Mouse (Mus musculus) hindbrain, embryonic 14.5 days (tissue): ENCODE measurements around the gene Ptprt. TPM values are rescaled to one million over a fixed set of nuclear protein-coding genes. Genes with fewer than 3 reads are reported as not detected.

Experiments used
- ATAC-seq: fragments of 200-750 bp; cut with Nextera tagmentation; 2 replicates; pipeline ENCODE4 v1.8.0; 2017; ENCODE audit warnings: moderate number of reproducible peaks, mild to moderate bottlenecking, moderate TSS enrichment, moderate library complexity; ENCODE audit not compliant: low FRiP score
- DNase-seq: peaks from one replicate; pipeline ENCODE4 v3.0.0-alpha.2; 2015; ENCODE audit warnings: low spot score
- H3K27ac ChIP-seq: fragments of 300-500 bp; sonication (generic); 2 replicates; pipeline ENCODE4 v1.5.1; 2014; ENCODE audit warnings: mild to moderate bottlenecking, moderate library complexity
- H3K27me3 ChIP-seq: fragments of 300-500 bp; sonication (generic); 2 replicates; pipeline ENCODE4 v1.6.1; 2014; ENCODE audit warnings: mild to moderate bottlenecking, low read length, mixed read lengths; ENCODE audit not compliant: control insufficient read depth, insufficient read depth
- H3K36me3 ChIP-seq: fragments of 300-500 bp; sonication (generic); replicated peaks from 2 replicates; pipeline ENCODE4 v1.6.1; 2014; ENCODE audit not compliant: control insufficient read depth, insufficient read depth
- H3K4me1 ChIP-seq: fragments of 300-500 bp; sonication (generic); replicated peaks from 2 replicates; pipeline ENCODE4 v1.6.1; 2014; ENCODE audit warnings: antibody characterized with exemption, low read length, mixed read lengths; ENCODE audit not compliant: control insufficient read depth, insufficient read depth
- H3K4me2 ChIP-seq: fragments of 300-500 bp; sonication (generic); replicated peaks from 2 replicates; pipeline ENCODE4 v1.6.1; 2014; ENCODE audit warnings: mild to moderate bottlenecking, moderate library complexity
- H3K4me3 ChIP-seq: fragments of 300-500 bp; sonication (generic); replicated peaks from 2 replicates; pipeline ENCODE4 v1.5.1; 2014; ENCODE audit warnings: mild to moderate bottlenecking, low read length
- H3K9ac ChIP-seq: fragments of 300-500 bp; sonication (generic); 2 replicates; pipeline ENCODE4 v1.6.1; 2014
- H3K9me3 ChIP-seq: fragments of 300-500 bp; sonication (generic); 2 replicates; pipeline ENCODE4 v1.6.1; 2016; ENCODE audit warnings: low read length; ENCODE audit not compliant: control insufficient read depth
- WGBS: fragments of 180-500 bp; shearing (Covaris S2); extraction: QIAGEN DNeasy Blood & Tissue Kit; methylation state at CpG from one replicate; pipeline ENCODE4 v1.1.7; 2014; 5-methylcytosine and 5-hydroxymethylcytosine counted together
- polyA plus RNA-seq: library from polyadenylated mRNA; unstranded; fragments of >200 nt; fragmentation: Nextera tagmentation; extraction: Ambion mirVana; gene quantifications from 2 replicates; pipeline ENCODE4 v1.2.1, GENCODE M21; 2014

The Ptprt gene
- 19.7 and 21.5 TPM in 2 replicates for polyA plus RNA-seq

DNA sequence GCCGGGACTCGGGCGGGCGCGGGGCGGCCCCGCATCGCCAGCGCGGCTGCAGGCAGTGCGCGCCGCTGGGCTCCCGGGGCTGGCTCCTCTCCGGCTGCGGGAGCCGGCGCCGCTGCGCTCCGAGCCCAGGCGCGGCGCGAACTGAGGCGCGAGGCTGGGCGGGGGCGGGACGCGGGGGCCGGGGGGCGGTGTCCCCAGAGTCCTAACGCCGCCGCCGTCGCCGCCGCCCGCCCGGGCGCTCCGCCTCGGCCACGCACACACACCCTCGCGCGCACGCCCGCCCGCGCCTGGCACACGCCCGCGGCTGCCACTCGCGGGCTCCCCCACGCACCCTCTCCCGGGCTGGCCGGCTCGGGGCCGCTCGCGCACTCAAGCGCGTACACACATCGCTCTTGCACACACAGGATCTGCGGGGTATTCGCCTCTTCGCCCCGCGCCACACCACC, at the start of gene Ptprt:
Gene Ptprt (minus strand): TSS at position 207 of the 446 bp plus-strand sequence.
- Histone ChIP-seq H3K9me3 (no peaks in the 10 kb centered on the region), H3K4me2 (peak within 1 kb of the TSS; percentile 96), H3K9ac (peak within 1 kb of the TSS; percentile 75), H3K4me3 (peak within 1 kb of the TSS; percentile 71), H3K4me1 (peaks cover 25% of the 10 kb centered on the region), H3K27ac (peak within 1 kb of the TSS; percentile 53; the same call in 1 of the 2 replicates), H3K27me3 (0 out of 2 replicates have a peak, but pooled peaks cover 3% of the 10 kb centered on the region), H3K36me3 (no peaks in the 10 kb centered on the region)
- WGBS, result 1% methylated on average over 51 of the region's 73 CpGs
- ATAC-seq (peak; percentile 55), DNase-seq (peak; percentile 62)

DNA sequence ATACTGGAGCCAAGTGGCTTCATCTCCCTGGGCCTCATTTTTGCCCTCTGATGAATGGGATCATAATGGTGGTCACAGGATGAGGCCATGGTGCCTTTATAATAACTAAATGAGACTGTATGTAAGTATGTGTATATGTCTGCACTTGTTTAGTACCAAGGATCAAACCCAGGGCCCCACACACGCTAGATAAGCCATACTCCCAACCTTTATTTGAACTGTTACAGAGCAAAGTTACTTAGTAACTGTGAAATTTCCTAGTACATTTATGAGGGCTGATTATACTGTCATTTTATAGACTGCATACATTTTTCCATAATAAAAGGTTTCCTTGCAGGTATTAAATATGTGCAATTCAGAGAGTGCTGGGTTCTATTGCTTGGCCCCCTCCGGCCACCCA, 49.5 kb upstream of the Ptprt start:
- Histone ChIP-seq H3K4me2 (no peak overlapping the region), H3K4me1 (no peaks in the 10 kb centered on the region), H3K27ac (no peak overlapping the region), H3K9ac (no peak overlapping the region), H3K4me3 (no peak overlapping the region), H3K36me3 (no peaks in the 10 kb centered on the region), H3K27me3 (no peaks in the 10 kb centered on the region), H3K9me3 (no peaks in the 10 kb centered on the region)
- ATAC-seq, result no peak
- DNase-seq, result no peak
- 92% methylated on average over 2 of the region's 2 CpGs for WGBS

DNA sequence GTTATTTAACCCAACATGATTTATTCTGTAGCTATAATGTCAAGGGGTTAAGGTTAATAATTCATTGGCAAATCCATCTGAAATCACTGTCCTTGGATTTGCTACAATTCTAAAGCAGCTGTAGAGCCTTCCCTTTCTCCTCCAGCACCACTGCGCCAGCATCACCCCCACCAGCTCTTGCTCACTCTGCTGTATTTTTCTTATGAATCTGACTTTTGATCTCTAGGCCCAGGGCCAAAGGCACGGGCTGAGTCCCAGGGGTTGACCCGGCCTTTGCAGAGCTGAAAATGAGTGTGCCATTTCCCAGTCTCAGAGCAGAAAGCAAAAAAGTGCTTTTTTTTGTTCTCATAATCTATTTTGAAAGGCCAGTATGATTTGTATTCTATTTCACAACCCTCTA, 38.7 kb upstream of the Ptprt start:
- Histone ChIP-seq H3K36me3 (no peaks in the 10 kb centered on the region), H3K9me3 (no peaks in the 10 kb centered on the region), H3K4me2 (no peak overlapping the region), H3K4me3 (no peak overlapping the region), H3K27ac (no peak overlapping the region), H3K4me1 (no peaks in the 10 kb centered on the region; the same call in 1 of the 2 replicates), H3K9ac (no peak overlapping the region), H3K27me3 (no peaks in the 10 kb centered on the region)
- no peak for ATAC-seq
- WGBS, result 65% methylated on average over 3 of the region's 3 CpGs
- DNase-seq, result no peak

DNA sequence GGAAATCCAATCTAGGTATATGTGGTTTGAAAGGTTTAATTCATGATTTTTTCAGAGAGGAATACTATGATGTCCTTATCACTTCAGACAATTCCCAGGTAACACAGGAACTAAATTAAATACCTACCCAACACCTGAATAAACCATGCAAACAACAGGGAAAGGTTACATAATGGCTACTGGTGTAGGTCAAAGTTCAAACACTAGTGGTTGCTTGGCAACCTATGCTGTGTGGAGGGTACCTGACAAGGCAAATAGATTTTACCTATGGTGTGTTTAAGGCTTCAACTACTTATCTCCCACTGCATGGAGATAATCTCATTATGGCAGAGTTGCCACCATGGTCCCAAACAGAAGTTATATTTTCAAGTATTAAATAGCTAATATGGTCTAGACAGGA, 38.1 kb upstream of the Ptprt start:
- Histone ChIP-seq H3K4me1 (no peaks in the 10 kb centered on the region; the same call in 1 of the 2 replicates), H3K9me3 (no peaks in the 10 kb centered on the region), H3K4me3 (no peak overlapping the region), H3K27ac (no peak overlapping the region), H3K27me3 (no peaks in the 10 kb centered on the region), H3K36me3 (no peaks in the 10 kb centered on the region), H3K4me2 (no peak overlapping the region), H3K9ac (no peak overlapping the region)
- DNase-seq (no peak), ATAC-seq (no peak)

DNA sequence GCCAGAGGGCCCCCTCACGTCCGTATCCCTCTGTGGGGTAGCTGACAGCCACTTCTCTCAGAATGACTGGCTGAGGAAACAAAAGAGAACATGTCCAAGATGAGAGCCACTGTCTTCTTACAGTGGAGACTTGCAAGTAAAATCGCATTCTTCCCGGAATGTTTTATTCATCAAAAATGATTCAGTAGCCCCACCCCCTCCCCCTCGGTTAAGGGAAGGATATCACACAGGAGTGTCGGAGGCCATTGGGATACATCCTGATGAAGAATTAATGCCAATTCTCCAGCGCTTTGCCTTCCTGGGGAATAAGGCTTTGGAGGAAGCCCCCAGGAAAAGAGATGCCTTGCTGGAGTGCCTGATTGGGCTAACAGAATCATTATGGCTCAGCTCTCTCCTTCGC, 37.1 kb upstream of the Ptprt start:
- Histone ChIP-seq H3K4me3 (no peak overlapping the region), H3K4me2 (no peak overlapping the region)
- no peak for DNase-seq

DNA sequence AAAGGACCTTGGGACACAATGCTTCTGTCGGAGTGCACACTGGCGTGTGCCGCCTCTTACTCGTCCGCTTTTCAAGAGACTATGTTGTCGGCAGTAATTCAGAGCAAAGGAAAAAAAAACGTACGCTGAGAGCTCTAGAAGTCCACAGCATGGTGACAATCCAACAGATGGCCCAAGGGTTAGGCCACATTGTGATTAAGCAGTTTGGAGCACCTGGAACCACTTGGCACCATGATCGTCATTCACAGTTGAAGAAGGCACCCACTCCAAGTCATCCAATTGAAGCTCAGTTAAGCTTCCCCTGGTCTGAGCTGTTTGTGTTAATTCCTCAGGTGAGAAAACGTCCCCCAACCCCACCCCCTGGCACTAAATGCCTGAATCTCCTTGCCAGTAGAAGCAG, 36.2 kb upstream of the Ptprt start:
- Histone ChIP-seq H3K4me2 (no peak overlapping the region), H3K27me3 (no peaks in the 10 kb centered on the region), H3K36me3 (no peaks in the 10 kb centered on the region), H3K4me1 (no peaks in the 10 kb centered on the region; the same call in 1 of the 2 replicates), H3K9ac (no peak overlapping the region), H3K27ac (no peak overlapping the region), H3K9me3 (no peaks in the 10 kb centered on the region), H3K4me3 (no peak overlapping the region)
- DNase-seq (no peak), ATAC-seq (no peak)
- 80% methylated on average over 10 of the region's 10 CpGs for WGBS

More for the DNA sequence above, 37.1 kb upstream of the Ptprt start:
- WGBS, result 48% methylated on average over 8 of the region's 8 CpGs
- H3K9ac ChIP-seq, result no peak overlapping the region
- H3K4me1 ChIP-seq, result no peaks in the 10 kb centered on the region; the same call in 1 of the 2 replicates
- ATAC-seq, result no peak
- no peaks in the 10 kb centered on the region for H3K27me3 ChIP-seq
- no peaks in the 10 kb centered on the region for H3K36me3 ChIP-seq
- H3K27ac ChIP-seq, result no peak overlapping the region
- no peaks in the 10 kb centered on the region for H3K9me3 ChIP-seq

DNA sequence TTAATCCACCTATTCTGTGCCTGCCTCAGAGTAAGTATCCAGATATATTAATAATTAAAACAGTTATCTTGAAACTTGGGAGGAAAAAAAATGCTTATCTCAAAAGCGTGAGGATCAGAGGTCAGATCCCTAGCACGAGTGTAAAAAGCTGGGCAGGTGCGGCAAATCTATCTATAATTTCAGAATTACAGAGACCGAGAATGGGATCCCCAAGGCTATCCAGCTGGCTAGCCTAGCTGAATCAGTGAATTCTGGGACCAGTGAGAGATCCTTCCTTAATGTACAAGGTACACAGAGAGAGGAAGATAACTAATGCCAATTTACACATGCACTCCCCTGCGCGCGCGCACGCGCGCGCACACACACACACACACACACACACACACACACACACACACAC, 31.2 kb upstream of the Ptprt start:
- ATAC-seq, result no peak

DNA sequence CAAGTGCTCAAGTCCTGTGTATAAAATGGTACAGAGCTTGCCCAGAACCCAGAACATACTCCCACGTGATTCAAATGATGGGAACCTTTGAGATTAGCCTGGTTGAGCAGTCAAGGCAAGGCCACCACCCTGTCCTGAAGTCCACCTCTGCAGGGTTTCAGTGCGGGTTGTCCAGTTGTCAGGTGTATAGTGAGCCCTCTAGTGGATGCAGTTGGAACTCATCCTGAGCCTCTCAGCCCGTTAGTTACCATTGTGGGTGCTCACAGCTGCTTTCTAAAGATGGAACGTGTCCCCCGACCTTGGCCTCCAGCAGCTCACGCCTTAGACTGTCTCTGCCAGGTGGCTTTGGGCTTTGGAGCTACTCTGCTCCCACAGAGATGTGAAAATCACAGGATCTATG, 21.7 kb upstream of the Ptprt start:
- peak; percentile 64 for DNase-seq
- Histone ChIP-seq H3K36me3 (no peaks in the 10 kb centered on the region), H3K4me1 (no peaks in the 10 kb centered on the region), H3K9ac (no peak overlapping the region), H3K27me3 (no peaks in the 10 kb centered on the region), H3K9me3 (no peaks in the 10 kb centered on the region), H3K27ac (no peak overlapping the region), H3K4me2 (no peak overlapping the region), H3K4me3 (no peak overlapping the region)
- no peak for ATAC-seq
- 13% methylated on average over 6 of the region's 6 CpGs for WGBS

More for the DNA sequence above, 31.2 kb upstream of the Ptprt start:
- Histone ChIP-seq H3K9ac (no peak overlapping the region), H3K4me3 (no peak overlapping the region), H3K27me3 (no peaks in the 10 kb centered on the region), H3K9me3 (no peaks in the 10 kb centered on the region), H3K27ac (no peak overlapping the region), H3K4me1 (no peaks in the 10 kb centered on the region), H3K36me3 (no peaks in the 10 kb centered on the region), H3K4me2 (no peak overlapping the region)
- 95% methylated on average over 10 of the region's 12 CpGs for WGBS
- no peak for DNase-seq

DNA sequence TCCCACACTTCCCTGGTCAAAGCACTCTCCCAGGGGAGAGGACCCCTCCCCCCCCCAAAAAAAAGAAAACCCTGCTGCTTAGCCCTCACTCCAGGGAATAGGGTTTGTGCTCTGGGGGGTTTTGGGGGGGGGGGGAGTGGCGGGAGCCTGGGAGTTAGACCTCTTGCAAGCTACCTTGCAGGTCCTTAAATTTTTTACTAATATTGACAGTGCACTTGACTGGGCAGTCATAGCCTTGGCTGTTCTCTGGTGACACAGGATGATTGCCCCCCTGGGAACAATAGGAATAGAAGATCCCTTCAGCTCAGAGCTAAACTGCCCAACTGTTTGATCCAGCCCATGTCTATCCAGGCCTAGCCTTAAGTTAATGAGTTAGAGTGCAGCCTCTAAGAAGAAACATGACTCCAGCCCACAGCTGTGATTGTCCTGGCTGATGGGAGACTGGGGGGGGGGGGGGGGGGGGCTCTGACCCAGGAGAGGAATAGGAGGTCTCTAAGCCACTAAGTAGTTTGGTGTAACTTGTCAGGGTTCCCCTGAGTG, 1.6 kb upstream of the Ptprt start:
- Histone ChIP-seq H3K9me3 (no peaks in the 10 kb centered on the region), H3K4me3 (peak overlapping the region; percentile 71), H3K4me2 (peak overlapping the region; percentile 96), H3K36me3 (no peaks in the 10 kb centered on the region), H3K27ac (no peak overlapping the region), H3K9ac (no peak overlapping the region), H3K4me1 (peaks cover 16% of the 10 kb centered on the region), H3K27me3 (0 out of 2 replicates have a peak, but pooled peaks cover 3% of the 10 kb centered on the region)
- DNase-seq (no peak), ATAC-seq (no peak)
- WGBS, result 7% methylated on average over 1 of the region's 1 CpGs
